Mouse (Mus musculus): ENCODE results near the gene Srpk3. TPM values are rescaled to one million over a fixed set of nuclear protein-coding genes. Genes with fewer than 3 reads are reported as not detected.

The Srpk3 gene
- total RNA-seq, 2 experiments from 2014 or later = 36.0 to 43.6 TPM

GRCm38 (mm10) chrX:73793505-73793904 is 19.3 kb downstream of the Srpk3 start:
- intact Hi-C loops (cut with DNase I) = no loop called here
- DNase-seq = no peak

GRCm38 (mm10) chrX:73797511-73797910 is 23.3 kb downstream of the Srpk3 start:
- intact Hi-C loops (cut with DNase I) = loop anchor here (5.0 kb wide), 2 partner anchors 225 to 615 kb away; partner anchors contain the start of gene Irak1
- no peak for DNase-seq

- intact Hi-C loops (cut with DNase I) = loop anchor here (1.0 to 5.0 kb wide), 4 partner anchors 98 to 614 kb away; partner anchors contain the start of genes Irak1 and L1cam
Observed at GRCm38 (mm10) chrX:73798502-73798901, 24.3 kb downstream of the Srpk3 start.

GRCm38 (mm10) chrX:73805814-73806213 is 31.6 kb downstream of the Srpk3 start:
- intact Hi-C loops (cut with DNase I) = no loop called here
- no peak for DNase-seq

More at GRCm38 (mm10) chrX:73798502-73798901, 24.3 kb downstream of the Srpk3 start:
- peak; percentile 79 to 80 for DNase-seq

- DNase-seq = no peak
- intact Hi-C loops (cut with DNase I) = no loop called here
Observed at GRCm38 (mm10) chrX:73815072-73815471, 40.9 kb downstream of the Srpk3 start.

- intact Hi-C loops (cut with DNase I) = no loop called here
- no peak for DNase-seq
Observed at GRCm38 (mm10) chrX:73816596-73817314, 42.5 kb downstream of the Srpk3 start.

GRCm38 (mm10) chrX:73823747-73824146 is 49.5 kb downstream of the Srpk3 start:
- intact Hi-C loops (cut with DNase I) = no loop called here
- peak in 1 of 2 experiments; percentile 3 for DNase-seq

- peak; percentile 37 to 60 for DNase-seq
- intact Hi-C loops (cut with DNase I) = no loop called here
Observed at GRCm38 (mm10) chrX:73824185-73825151, 50.3 kb downstream of the Srpk3 start, which contains the start of gene Pdzd4. TSS of gene Pdzd4 (minus strand) at chrX:73824969.

Other genes starting within 250 kb of the Srpk3 start
- under 1 TPM in 1 of 2 experiments, not detected in 1; 0.14 TPM for gene Dusp9, start 135.0 kb upstream of the Srpk3 start, total RNA-seq (2021)
- 1 to 10 TPM; 8.0 to 8.4 TPM for gene Pnck, start 114.3 kb upstream of the Srpk3 start, total RNA-seq (2021)
- 100 to 1,000 TPM; 112 to 126 TPM for gene Slc6a8, start 101.3 kb upstream of the Srpk3 start, total RNA-seq (2021)
- 100 to 1,000 TPM in 1 of 2 experiments, 10 to 100 TPM in 1; 99.5 to 104 TPM for gene Bcap31, start 58.2 kb upstream of the Srpk3 start, total RNA-seq (2021)
- gene Abcd1, start 57.8 kb upstream of the Srpk3 start, total RNA-seq (2021) = 10 to 100 TPM; 23.9 to 28.4 TPM
- under 1 TPM; 0.72 to 0.92 TPM for gene Plxnb3, start 17.3 kb upstream of the Srpk3 start, total RNA-seq (2021)
- gene Idh3g, start 12.5 kb downstream of the Srpk3 start, total RNA-seq (2021) = 100 to 1,000 TPM; 520 to 542 TPM
- gene Ssr4, start 12.6 kb downstream of the Srpk3 start, total RNA-seq (2021) = 100 to 1,000 TPM; 103 TPM
- gene Pdzd4, start 50.6 kb downstream of the Srpk3 start, total RNA-seq (2021) = 1 to 10 TPM; 2.7 to 2.9 TPM
- gene Avpr2, start 117.7 kb downstream of the Srpk3 start, total RNA-seq (2021) = not detected
- 1 to 10 TPM; 1.5 to 1.6 TPM for gene L1cam, start 121.7 kb downstream of the Srpk3 start, total RNA-seq (2021)
- 1 to 10 TPM; 1.8 to 2.5 TPM for gene Arhgap4, start 147.5 kb downstream of the Srpk3 start, total RNA-seq (2021)
- 10 to 100 TPM; 60.1 to 69.0 TPM for gene Naa10, start 147.5 kb downstream of the Srpk3 start, total RNA-seq (2021)
- gene Renbp, start 156.4 kb downstream of the Srpk3 start, total RNA-seq (2021) = 10 to 100 TPM; 14.2 to 14.9 TPM
- gene Hcfc1, start 192.0 kb downstream of the Srpk3 start, total RNA-seq (2021) = 10 to 100 TPM; 64.2 to 64.4 TPM
- gene Irak1, start 249.5 kb downstream of the Srpk3 start, total RNA-seq (2021) = 10 to 100 TPM; 54.7 to 56.7 TPM